Mouse (Mus musculus) hindbrain, embryonic 16.5 days (tissue): Measurements from ENCODE around the gene Gm40193. TPM values are rescaled to one million over a fixed set of nuclear protein-coding genes. Genes with fewer than 3 reads are reported as not detected.
A peak's percentile ranks its signal among the peaks of the same experiment; 100 is the strongest.
"Not testable (repeated sequence)": the region's sequence is repeated elsewhere in the genome, so short reads cannot be mapped to it uniquely, and the experiment has no call there.

Experiments
- ATAC-seq: fragments of 200-750 bp; cut with Nextera tagmentation; 2 replicates; pipeline ENCODE4 v1.8.0; 2017; ENCODE audit warnings: moderate TSS enrichment, moderate library complexity
- H3K27ac ChIP-seq: fragments of 300-500 bp; sonication (generic); 2 replicates; pipeline ENCODE4 v1.5.1; 2014; ENCODE audit warnings: low read depth, mild to moderate bottlenecking, control low read depth, low read length, moderate library complexity
- H3K27me3 ChIP-seq: fragments of 300-500 bp; sonication (generic); replicated peaks from 2 replicates; pipeline ENCODE4 v1.6.1; 2014; ENCODE audit warnings: low read length; ENCODE audit not compliant: control insufficient read depth, insufficient read depth
- H3K36me3 ChIP-seq: fragments of 300-500 bp; sonication (generic); 2 replicates; pipeline ENCODE4 v1.6.1; 2014; ENCODE audit warnings: mild to moderate bottlenecking, low read length, moderate library complexity, mixed read lengths; ENCODE audit not compliant: control insufficient read depth, insufficient read depth
- H3K4me1 ChIP-seq: fragments of 300-500 bp; sonication (generic); 2 replicates; pipeline ENCODE4 v1.6.1; 2014; ENCODE audit warnings: low read depth, low read length; ENCODE audit not compliant: control insufficient read depth, insufficient read depth
- H3K4me2 ChIP-seq: fragments of 300-500 bp; sonication (generic); 2 replicates; pipeline ENCODE4 v1.6.1; 2014; ENCODE audit warnings: mild to moderate bottlenecking, low read length, control low read depth, moderate library complexity
- H3K4me3 ChIP-seq: fragments of 300-500 bp; sonication (generic); 2 replicates; pipeline ENCODE4 v1.5.1; 2014; ENCODE audit warnings: mild to moderate bottlenecking, low read length, control low read depth, moderate library complexity
- H3K9ac ChIP-seq: fragments of 300-500 bp; sonication (generic); 2 replicates; pipeline ENCODE4 v1.6.1; 2014; ENCODE audit warnings: low read depth, mild to moderate bottlenecking, control low read depth, low read length, moderate library complexity
- H3K9me3 ChIP-seq: fragments of 300-500 bp; sonication (generic); 2 replicates; pipeline ENCODE4 v1.6.1; 2014; ENCODE audit warnings: mild to moderate bottlenecking, low read length, moderate library complexity; ENCODE audit not compliant: control insufficient read depth
- WGBS: fragments of 180-500 bp; shearing (Covaris S2); extraction: QIAGEN DNeasy Blood & Tissue Kit; methylation state at CpG from one replicate; pipeline ENCODE4 v1.1.7; 2014; 5-methylcytosine and 5-hydroxymethylcytosine counted together
- polyA plus RNA-seq: library from polyadenylated mRNA; unstranded; fragments of >200 nt; fragmentation: Nextera tagmentation; extraction: Ambion mirVana; gene quantifications from 2 replicates; pipeline ENCODE4 v1.2.1, GENCODE M21; 2015

The Gm40193 gene
- polyA plus RNA-seq, 1 experiment from 2014 or later = not detected

GRCm38 (mm10) chr11:70557545-70557944 lies 24.8 kb upstream of the Gm40193 start:
- Histone ChIP-seq H3K9ac (no peak overlapping the region), H3K4me1 (peaks cover 6% of the 10 kb centered on the region), H3K4me3 (no peak overlapping the region), H3K27ac (no peak overlapping the region), H3K9me3 (no peaks in the 10 kb centered on the region), H3K4me2 (no peak overlapping the region), H3K36me3 (peaks cover 10% of the 10 kb centered on the region; the same call in 1 of the 2 replicates), H3K27me3 (peaks cover 2% of the 10 kb centered on the region; the same call in 1 of the 2 replicates)
- ATAC-seq = no peak
- 91% methylated on average over 9 of the region's 9 CpGs for WGBS

- WGBS = 25% methylated on average over 7 of the region's 7 CpGs
- ATAC-seq = no peak
Observed at GRCm38 (mm10) chr11:70553940-70554339, 21.2 kb upstream of the Gm40193 start.

GRCm38 (mm10) chr11:70551526-70551925 lies 18.8 kb upstream of the Gm40193 start:
- Histone ChIP-seq H3K27ac (no peak overlapping the region), H3K36me3 (peaks cover 5% of the 10 kb centered on the region; the same call in 1 of the 2 replicates), H3K9ac (no peak overlapping the region), H3K4me3 (no peak overlapping the region), H3K9me3 (no peaks in the 10 kb centered on the region), H3K4me2 (no peak overlapping the region), H3K27me3 (peaks cover 2% of the 10 kb centered on the region; the same call in 1 of the 2 replicates), H3K4me1 (no peaks in the 10 kb centered on the region)
- 89% methylated on average over 8 of the region's 8 CpGs for WGBS
- ATAC-seq = no peak

More at GRCm38 (mm10) chr11:70553940-70554339, 21.2 kb upstream of the Gm40193 start:
- Histone ChIP-seq H3K27me3 (peaks cover 2% of the 10 kb centered on the region; the same call in 1 of the 2 replicates), H3K4me3 (no peak overlapping the region), H3K4me2 (no peak overlapping the region), H3K4me1 (no peaks in the 10 kb centered on the region), H3K9ac (no peak overlapping the region), H3K36me3 (peaks cover 10% of the 10 kb centered on the region; the same call in 1 of the 2 replicates), H3K9me3 (no peaks in the 10 kb centered on the region), H3K27ac (no peak overlapping the region)

GRCm38 (mm10) chr11:70544496-70544895 lies 11.8 kb upstream of the Gm40193 start:
- Histone ChIP-seq H3K4me1 (peaks cover 8% of the 10 kb centered on the region), H3K27me3 (no peaks in the 10 kb centered on the region; the same call in 1 of the 2 replicates), H3K4me2 (no peak overlapping the region), H3K36me3 (no peaks in the 10 kb centered on the region), H3K4me3 (no peak overlapping the region), H3K9me3 (no peaks in the 10 kb centered on the region), H3K9ac (no peak overlapping the region), H3K27ac (no peak overlapping the region)
- WGBS = 69% methylated on average over 7 of the region's 7 CpGs
- no peak for ATAC-seq

- H3K9ac ChIP-seq = 0 out of 2 replicates have a peak overlapping the region, but pooled peaks have one; percentile 5
- H3K36me3 ChIP-seq = no peaks in the 10 kb centered on the region
- H3K4me3 ChIP-seq = peak overlapping the region; percentile 57
- no peaks in the 10 kb centered on the region for H3K9me3 ChIP-seq
- no peaks in the 10 kb centered on the region; the same call in 1 of the 2 replicates for H3K27me3 ChIP-seq
- 58% methylated on average over 5 of the region's 5 CpGs for WGBS
- H3K4me1 ChIP-seq = peaks cover 8% of the 10 kb centered on the region
- H3K4me2 ChIP-seq = peak overlapping the region; percentile 65
- H3K27ac ChIP-seq = peak overlapping the region; percentile 68; the same call in 1 of the 2 replicates
- ATAC-seq = peak; percentile 63
Observed at GRCm38 (mm10) chr11:70541415-70541814, 8.7 kb upstream of the Gm40193 start.

GRCm38 (mm10) chr11:70540928-70541327 lies 8.2 kb upstream of the Gm40193 start:
- peak overlapping the region; percentile 57 for H3K4me3 ChIP-seq
- ATAC-seq = no peak
- H3K27me3 ChIP-seq = no peaks in the 10 kb centered on the region; the same call in 1 of the 2 replicates
- no peaks in the 10 kb centered on the region for H3K9me3 ChIP-seq
- H3K27ac ChIP-seq = peak overlapping the region; percentile 29; the same call in 1 of the 2 replicates
- no peaks in the 10 kb centered on the region for H3K36me3 ChIP-seq
- WGBS = 86% methylated on average over 7 of the region's 7 CpGs
- H3K9ac ChIP-seq = peak overlapping the region; percentile 74
- H3K4me2 ChIP-seq = peak overlapping the region; percentile 65
- H3K4me1 ChIP-seq = peaks cover 8% of the 10 kb centered on the region

GRCm38 (mm10) chr11:70539877-70540587 lies 7.3 kb upstream of the Gm40193 start, which contains the start of gene Pld2:
Gene Pld2, plus strand, starts transcription at chr11:70540064.
- peak within 1 kb of the TSS; percentile 65 for H3K4me2 ChIP-seq
- peak; percentile 94 for ATAC-seq
- no peaks in the 10 kb centered on the region for H3K9me3 ChIP-seq
- WGBS = under 1% methylated on average over 43 of the region's 65 CpGs
- peak within 1 kb of the TSS; percentile 57 for H3K4me3 ChIP-seq
- H3K9ac ChIP-seq = peak within 1 kb of the TSS; percentile 74
- peaks cover 8% of the 10 kb centered on the region for H3K4me1 ChIP-seq
- H3K36me3 ChIP-seq = no peaks in the 10 kb centered on the region
- H3K27me3 ChIP-seq = no peaks in the 10 kb centered on the region; the same call in 1 of the 2 replicates
- H3K27ac ChIP-seq = peak within 1 kb of the TSS; percentile 68

GRCm38 (mm10) chr11:70539423-70539822 lies 6.7 kb upstream of the Gm40193 start:
- ATAC-seq = no peak
- peak overlapping the region; percentile 74 for H3K9ac ChIP-seq
- no peaks in the 10 kb centered on the region for H3K9me3 ChIP-seq
- 14% methylated on average over 9 of the region's 9 CpGs for WGBS
- H3K36me3 ChIP-seq = no peaks in the 10 kb centered on the region
- H3K4me3 ChIP-seq = peak overlapping the region; percentile 57
- H3K4me1 ChIP-seq = peaks cover 8% of the 10 kb centered on the region
- H3K27ac ChIP-seq = no peak overlapping the region
- peak overlapping the region; percentile 65 for H3K4me2 ChIP-seq
- H3K27me3 ChIP-seq = no peaks in the 10 kb centered on the region; the same call in 1 of the 2 replicates

- not testable (repeated sequence) for ATAC-seq, H3K4me3 ChIP-seq, H3K9me3 ChIP-seq, H3K4me1 ChIP-seq, H3K9ac ChIP-seq, H3K27me3 ChIP-seq, H3K4me2 ChIP-seq, H3K27ac ChIP-seq
- 90% methylated on average over 2 of the region's 2 CpGs for WGBS
- peaks cover 23% of the 10 kb centered on the region for H3K36me3 ChIP-seq
Observed at GRCm38 (mm10) chr11:70531065-70531464, 1.7 kb downstream of the Gm40193 start.
